Mouse (Mus musculus): ENCODE data around the gene Pon3.
A peak's percentile ranks its signal among the peaks of the same experiment; 100 is the strongest.

Pon3 gene

GRCm38 (mm10) chr6:5255722-5256451, at the start of gene Pon3:
Pon3 (minus strand) TSS chr6:5256286.
- peak; percentile 14 for DNase-seq (ENCODE audit: low read depth)

- no peak for DNase-seq (ENCODE audit: low read depth)
These were observed 48.9 kb upstream of the Pon3 start for GRCm38 (mm10) chr6:5304956-5305355.

GRCm38 (mm10) chr6:5300629-5301028, 44.5 kb upstream of the Pon3 start:
- no peak for DNase-seq (ENCODE audit: low read depth)

- DNase-seq (ENCODE audit: low read depth) = no peak
These were observed 43.5 kb upstream of the Pon3 start for GRCm38 (mm10) chr6:5299561-5299960.

GRCm38 (mm10) chr6:5298092-5298554, 42.0 kb upstream of the Pon3 start, which contains the start of gene Pon2:
Pon2 (minus strand) TSS chr6:5298455.
- peak; percentile 88 for DNase-seq (ENCODE audit: low read depth)

- DNase-seq (ENCODE audit: low read depth) = peak; percentile 86
These were observed 41.4 kb upstream of the Pon3 start for GRCm38 (mm10) chr6:5297321-5298091.

- DNase-seq (ENCODE audit: low read depth) = no peak
These were observed 40.0 kb upstream of the Pon3 start for GRCm38 (mm10) chr6:5296067-5296466.

- peak; percentile 50 for DNase-seq (ENCODE audit: low read depth)
These were observed 38.8 kb upstream of the Pon3 start for GRCm38 (mm10) chr6:5294659-5295449.

- DNase-seq (ENCODE audit: low read depth) = no peak
These were observed 36.8 kb upstream of the Pon3 start for GRCm38 (mm10) chr6:5292841-5293240.

GRCm38 (mm10) chr6:5291450-5291849, 35.4 kb upstream of the Pon3 start:
- no peak for DNase-seq (ENCODE audit: low read depth)

- DNase-seq (ENCODE audit: low read depth) = no peak
These were observed 31.8 kb upstream of the Pon3 start for GRCm38 (mm10) chr6:5287919-5288318.

GRCm38 (mm10) chr6:5287392-5287791, 31.3 kb upstream of the Pon3 start:
- DNase-seq (ENCODE audit: low read depth) = no peak

- no peak for DNase-seq (ENCODE audit: low read depth)
These were observed 26.3 kb upstream of the Pon3 start for GRCm38 (mm10) chr6:5282418-5282817.

- no peak for DNase-seq (ENCODE audit: low read depth)
These were observed 24.7 kb upstream of the Pon3 start for GRCm38 (mm10) chr6:5280576-5281305.

- DNase-seq (ENCODE audit: low read depth) = no peak
These were observed 21.9 kb upstream of the Pon3 start for GRCm38 (mm10) chr6:5277972-5278371.

GRCm38 (mm10) chr6:5269641-5270040, 13.6 kb upstream of the Pon3 start:
- no peak for DNase-seq (ENCODE audit: low read depth)

- DNase-seq (ENCODE audit: low read depth) = no peak
These were observed 8.7 kb upstream of the Pon3 start for GRCm38 (mm10) chr6:5264793-5265192.

- DNase-seq (ENCODE audit: low read depth) = no peak
These were observed 7.3 kb upstream of the Pon3 start for GRCm38 (mm10) chr6:5263250-5263999.

- no peak for DNase-seq (ENCODE audit: low read depth)
These were observed 6.5 kb upstream of the Pon3 start for GRCm38 (mm10) chr6:5262322-5263249.

- no peak for DNase-seq (ENCODE audit: low read depth)
These were observed 795 bp downstream of the Pon3 start for GRCm38 (mm10) chr6:5255291-5255690.

All from naive thymus-derived CD4-positive, alpha-beta T cell, adult 2 months (primary cell).